Mouse (Mus musculus) G1E (cell line): ENCODE measurements around the gene Cops7a. TPM values are rescaled to one million over a fixed set of nuclear protein-coding genes. Genes with fewer than 3 reads are reported as not detected.

ENCODE experiments used
- ATAC-seq: 2 replicates; pipeline ENCODE4 v1.8.0; 2016; ENCODE audit warnings: mild to moderate bottlenecking; ENCODE audit not compliant: insufficient number of reproducible peaks, poor library complexity, low FRiP score, severe bottlenecking; ENCODE audit errors: extremely low read depth
- DNase-seq: peaks from one replicate; pipeline ENCODE4 v3.0.0; 2012; ENCODE audit warnings: low spot score
- H3K27me3 ChIP-seq: 2 replicates; pipeline ENCODE4 v1.6.1; 2012; ENCODE audit warnings: mild to moderate bottlenecking, low read length, inconsistent platforms; ENCODE audit not compliant: insufficient read depth
- H3K36me3 ChIP-seq: replicated peaks from 2 replicates; pipeline ENCODE3; 2012; ENCODE audit warnings: mild to moderate bottlenecking, inconsistent platforms
- H3K4me1 ChIP-seq: 2 replicates; pipeline ENCODE4 v1.6.1; 2012; ENCODE audit warnings: low read depth, low read length, inconsistent platforms, mixed read lengths; ENCODE audit not compliant: insufficient read depth
- H3K4me3 ChIP-seq: 2 replicates; pipeline ENCODE4 v1.5.1; 2012; ENCODE audit warnings: low read depth, mild to moderate bottlenecking, inconsistent platforms, low read length, moderate library complexity, mixed read lengths
- H3K9me3 ChIP-seq: replicated peaks from 2 replicates; pipeline ENCODE4 v1.6.1; 2012; ENCODE audit warnings: inconsistent platforms
- CTCF ChIP-seq: IDR thresholded peaks from 2 replicates; pipeline ENCODE4 v1.5.1; 2012; ENCODE audit warnings: low read depth, low read length, inconsistent platforms, mixed read lengths
- GATA1 ChIP-seq: IDR thresholded peaks from 2 replicates; pipeline ENCODE4 v1.6.1; 2012; ENCODE audit warnings: borderline replicate concordance, low read length, inconsistent platforms, mixed read lengths
- GATA2 ChIP-seq: IDR thresholded peaks from 2 replicates; pipeline ENCODE4 v1.6.1; 2012; ENCODE audit warnings: low read depth, low read length, inconsistent platforms, borderline replicate concordance
- POLR2AphosphoS5 ChIP-seq: IDR thresholded peaks from 2 replicates; pipeline ENCODE4 v1.6.1; 2012; ENCODE audit warnings: low read depth, low read length, inconsistent platforms; ENCODE audit not compliant: insufficient replicate concordance
- TAL1 ChIP-seq: conservative IDR thresholded peaks from 2 replicates; pipeline ENCODE4 v1.6.1; 2012; ENCODE audit warnings: low read depth, low read length, inconsistent platforms, mixed read lengths
- polyA plus RNA-seq: library from polyadenylated mRNA; stranded (reverse); fragments of >175 nt; gene quantifications from 2 replicates; pipeline ENCODE4 v1.2.3, GENCODE M21; 2012
- total RNA-seq, 2 experiments: library from RNA; stranded (forward) in 1 of 2; stranded (reverse) in 1 of 2; fragments of 200-1000 nt in 1 of 2; fragments of >200 nt in 1 of 2; fragmentation: Nextera tagmentation in 1 of 2; gene quantifications; 2 replicates each; pipeline ENCODE4 v1.2.3; 2014 to 2017

Gene Cops7a
- total and polyA plus RNA-seq, 3 experiments, result 62.2 to 123 (median 79.0) TPM

- Histone ChIP-seq H3K4me1 (peaks cover 38% of the 10 kb centered on the region), H3K27me3 (peaks cover 91% of the 10 kb centered on the region), H3K4me3 (no peak overlapping the region), H3K9me3 (no peaks in the 10 kb centered on the region), H3K36me3 (no peaks in the 10 kb centered on the region)
- DNase-seq, result no peak
- TF ChIP-seq CTCF, result no peak
- TF ChIP-seq POLR2AphosphoS5, result no peak
- TF ChIP-seq TAL1, result no peak
- TF ChIP-seq GATA1, result no peak
- TF ChIP-seq GATA2, result no peak
- ATAC-seq, result no peak
Observed at GRCm38 (mm10) chr6:124913721-124914285, 51.5 kb downstream of the Cops7a start.

DNA sequence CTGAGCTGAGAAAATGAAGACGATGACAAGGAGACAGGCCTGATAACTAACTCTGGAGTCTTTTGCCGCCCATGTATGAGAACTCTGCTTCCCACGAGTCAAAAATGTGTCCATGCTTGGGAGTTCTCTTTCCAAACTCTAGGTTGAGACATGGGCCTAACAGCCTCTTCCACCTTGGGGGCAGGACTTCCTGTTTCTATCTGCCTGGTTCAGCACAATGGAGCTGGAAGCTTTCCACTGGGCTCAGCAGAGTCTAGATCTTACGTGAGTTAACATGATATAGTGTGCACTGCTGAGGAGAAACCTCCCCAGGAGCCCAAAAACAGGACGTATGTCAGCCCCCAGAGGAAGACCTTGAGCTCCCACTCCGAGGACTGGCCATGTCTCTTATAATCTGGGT, 52.1 kb downstream of the Cops7a start:
- Histone ChIP-seq H3K9me3 (no peaks in the 10 kb centered on the region), H3K4me1 (peaks cover 35% of the 10 kb centered on the region), H3K36me3 (no peaks in the 10 kb centered on the region), H3K4me3 (no peak overlapping the region), H3K27me3 (peaks cover 91% of the 10 kb centered on the region)
- no peak for TF ChIP-seq POLR2AphosphoS5
- TF ChIP-seq GATA2, result no peak
- TF ChIP-seq CTCF, result no peak
- TF ChIP-seq GATA1, result no peak
- DNase-seq, result no peak
- no peak for ATAC-seq

DNA sequence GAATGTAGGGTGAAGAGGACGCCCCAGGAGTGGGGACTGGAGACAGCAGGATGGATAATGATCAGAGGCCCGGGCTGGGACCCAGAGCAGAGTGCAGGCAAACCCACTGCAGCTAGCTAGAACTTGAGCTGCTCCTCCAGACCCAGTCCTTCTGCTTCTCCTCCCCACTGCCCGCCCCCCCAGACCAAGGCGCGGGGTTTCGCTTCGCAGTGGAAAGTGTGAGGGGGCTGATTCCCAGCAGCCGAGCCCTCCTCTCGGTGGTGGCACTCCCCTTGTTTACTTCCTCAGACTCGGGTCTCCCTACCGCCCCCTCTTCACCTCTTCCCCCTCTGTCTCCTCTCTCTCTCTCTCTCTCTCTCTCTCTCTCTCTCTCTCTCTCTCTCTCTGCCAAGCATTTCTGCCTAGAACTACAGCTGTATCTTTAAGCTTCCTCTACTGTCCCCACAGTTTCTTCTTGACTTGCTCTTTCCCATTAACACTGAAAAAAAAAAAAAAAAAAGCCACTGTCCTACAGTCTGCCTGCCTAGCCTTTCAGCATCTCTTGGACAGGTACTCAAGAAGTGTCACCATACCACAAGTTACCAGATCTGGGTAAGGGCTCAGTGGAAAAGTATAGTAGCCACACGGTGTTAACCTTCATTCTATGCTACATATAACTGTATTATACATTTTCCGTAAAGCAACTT, 53.7 kb downstream of the Cops7a start, which contains the start of gene Lag3:
TSS of gene Lag3 (minus strand) at position 173 of the 686 bp plus-strand sequence.
- ATAC-seq, result no peak
- H3K27me3 ChIP-seq, result peaks cover 90% of the 10 kb centered on the region
- no peaks in the 10 kb centered on the region for H3K9me3 ChIP-seq
- H3K4me3 ChIP-seq, result no peak within 1 kb of the TSS
- no peaks in the 10 kb centered on the region for H3K36me3 ChIP-seq
- no peak for DNase-seq
- H3K4me1 ChIP-seq, result peaks cover 22% of the 10 kb centered on the region
- TF ChIP-seq POLR2AphosphoS5 (no peak), GATA1 (no peak), GATA2 (no peak), TAL1 (no peak), CTCF (no peak)

- peaks cover 11% of the 10 kb centered on the region for H3K4me1 ChIP-seq
- DNase-seq (no peak), ATAC-seq (no peak)
- no peaks in the 10 kb centered on the region for H3K36me3 ChIP-seq
- no peaks in the 10 kb centered on the region for H3K9me3 ChIP-seq
- H3K4me3 ChIP-seq, result no peak overlapping the region
- H3K27me3 ChIP-seq, result peaks cover 84% of the 10 kb centered on the region
- TF ChIP-seq POLR2AphosphoS5 (no peak), GATA2 (no peak), CTCF (no peak), GATA1 (no peak), TAL1 (no peak)
Observed at GRCm38 (mm10) chr6:124910032-124910431, 55.3 kb downstream of the Cops7a start.

Other genes starting within 250 kb of the Cops7a start
Only the 20 nearest of the 28 such genes appear.
- not detected in 2 replicates for gene Lrrc23, start 185.8 kb downstream of the Cops7a start, total RNA-seq (2014; fragmentation: Nextera tagmentation)
- gene Lrrc23, start 185.8 kb downstream of the Cops7a start, total RNA-seq (2017), result 0.11 TPM in 1 of 2 replicates, not detected in the other
- not detected in 2 replicates for gene Lrrc23, start 185.8 kb downstream of the Cops7a start, polyA plus RNA-seq
- 1.9 TPM in 2 replicates for gene Spsb2, start 156.9 kb downstream of the Cops7a start, total RNA-seq (2014; fragmentation: Nextera tagmentation)
- gene Spsb2, start 156.9 kb downstream of the Cops7a start, total RNA-seq (2017), result 6.9 and 9.4 TPM in 2 replicates
- 10.1 and 10.9 TPM in 2 replicates for gene Spsb2, start 156.9 kb downstream of the Cops7a start, polyA plus RNA-seq
- gene Tpi1, start 151.2 kb downstream of the Cops7a start, total RNA-seq (2014; fragmentation: Nextera tagmentation), result 601 and 619 TPM in 2 replicates
- gene Tpi1, start 151.2 kb downstream of the Cops7a start, total RNA-seq (2017), result 903 and 1,035 TPM in 2 replicates
- 520 and 701 TPM in 2 replicates for gene Tpi1, start 151.2 kb downstream of the Cops7a start, polyA plus RNA-seq
- gene Usp5, start 136.1 kb downstream of the Cops7a start, total RNA-seq (2014; fragmentation: Nextera tagmentation), result 34.6 and 45.9 TPM in 2 replicates
- 67.0 and 76.8 TPM in 2 replicates for gene Usp5, start 136.1 kb downstream of the Cops7a start, total RNA-seq (2017)
- 53.0 and 68.2 TPM in 2 replicates for gene Usp5, start 136.1 kb downstream of the Cops7a start, polyA plus RNA-seq
- gene Cdca3, start 136.0 kb downstream of the Cops7a start, total RNA-seq (2014; fragmentation: Nextera tagmentation), result 109 and 112 TPM in 2 replicates
- gene Cdca3, start 136.0 kb downstream of the Cops7a start, total RNA-seq (2017), result 137 and 150 TPM in 2 replicates
- gene Cdca3, start 136.0 kb downstream of the Cops7a start, polyA plus RNA-seq, result 50.9 and 67.2 TPM in 2 replicates
- gene Gnb3, start 125.3 kb downstream of the Cops7a start, total RNA-seq (2014; fragmentation: Nextera tagmentation), result 1.1 TPM in 1 of 2 replicates, not detected in the other
- not detected in 2 replicates for gene Gnb3, start 125.3 kb downstream of the Cops7a start, total RNA-seq (2017)
- not detected in 2 replicates for gene Gnb3, start 125.3 kb downstream of the Cops7a start, polyA plus RNA-seq
- gene P3h3, start 107.8 kb downstream of the Cops7a start, total RNA-seq (2014; fragmentation: Nextera tagmentation), result not detected in 2 replicates
- 0.23 TPM in 1 of 2 replicates, not detected in the other for gene P3h3, start 107.8 kb downstream of the Cops7a start, total RNA-seq (2017)
- gene P3h3, start 107.8 kb downstream of the Cops7a start, polyA plus RNA-seq, result not detected in 2 replicates
- gene Gpr162, start 101.6 kb downstream of the Cops7a start, total RNA-seq (2014; fragmentation: Nextera tagmentation), result not detected in 2 replicates
- 0.22 and 0.41 TPM in 2 replicates for gene Gpr162, start 101.6 kb downstream of the Cops7a start, total RNA-seq (2017)
- not detected in 2 replicates for gene Gpr162, start 101.6 kb downstream of the Cops7a start, polyA plus RNA-seq
- not detected in 2 replicates for gene Cd4, start 77.3 kb downstream of the Cops7a start, total RNA-seq (2014; fragmentation: Nextera tagmentation)
- 0.33 and 1.7 TPM in 2 replicates for gene Cd4, start 77.3 kb downstream of the Cops7a start, total RNA-seq (2017)
- not detected in 2 replicates for gene Cd4, start 77.3 kb downstream of the Cops7a start, polyA plus RNA-seq
- 0.68 TPM in 1 of 2 replicates, not detected in the other for gene Lag3, start 53.8 kb downstream of the Cops7a start, total RNA-seq (2014; fragmentation: Nextera tagmentation)
- gene Lag3, start 53.8 kb downstream of the Cops7a start, total RNA-seq (2017), result 0.12 TPM in 1 of 2 replicates, not detected in the other
- gene Lag3, start 53.8 kb downstream of the Cops7a start, polyA plus RNA-seq, result not detected in 2 replicates
- gene Ptms, start 45.4 kb downstream of the Cops7a start, total RNA-seq (2014; fragmentation: Nextera tagmentation), result 5.6 and 6.3 TPM in 2 replicates
- 84.9 and 86.4 TPM in 2 replicates for gene Ptms, start 45.4 kb downstream of the Cops7a start, total RNA-seq (2017)
- 34.1 and 43.1 TPM in 2 replicates for gene Ptms, start 45.4 kb downstream of the Cops7a start, polyA plus RNA-seq
- gene Mlf2, start 34.2 kb downstream of the Cops7a start, total RNA-seq (2014; fragmentation: Nextera tagmentation), result 167 and 180 TPM in 2 replicates
- 86.5 and 99.2 TPM in 2 replicates for gene Mlf2, start 34.2 kb downstream of the Cops7a start, total RNA-seq (2017)
- 269 and 293 TPM in 2 replicates for gene Mlf2, start 34.2 kb downstream of the Cops7a start, polyA plus RNA-seq
- not detected in 2 replicates for gene Pianp, start 31.2 kb upstream of the Cops7a start, total RNA-seq (2014; fragmentation: Nextera tagmentation)
- gene Pianp, start 31.2 kb upstream of the Cops7a start, total RNA-seq (2017), result not detected in 2 replicates
- not detected in 2 replicates for gene Pianp, start 31.2 kb upstream of the Cops7a start, polyA plus RNA-seq
- 71.2 and 79.6 TPM in 2 replicates for gene Zfp384, start 43.6 kb upstream of the Cops7a start, total RNA-seq (2014; fragmentation: Nextera tagmentation)
- gene Zfp384, start 43.6 kb upstream of the Cops7a start, total RNA-seq (2017), result 22.9 and 25.7 TPM in 2 replicates
- 51.7 and 52.8 TPM in 2 replicates for gene Zfp384, start 43.6 kb upstream of the Cops7a start, polyA plus RNA-seq
- gene Ing4, start 74.2 kb upstream of the Cops7a start, total RNA-seq (2014; fragmentation: Nextera tagmentation), result 36.2 and 37.5 TPM in 2 replicates
- gene Ing4, start 74.2 kb upstream of the Cops7a start, total RNA-seq (2017), result 99.6 and 118 TPM in 2 replicates
- gene Ing4, start 74.2 kb upstream of the Cops7a start, polyA plus RNA-seq, result 14.3 and 14.6 TPM in 2 replicates
- gene Acrbp, start 84.2 kb upstream of the Cops7a start, total RNA-seq (2014; fragmentation: Nextera tagmentation), result 11.8 and 16.1 TPM in 2 replicates
- 4.7 and 8.1 TPM in 2 replicates for gene Acrbp, start 84.2 kb upstream of the Cops7a start, total RNA-seq (2017)
- gene Acrbp, start 84.2 kb upstream of the Cops7a start, polyA plus RNA-seq, result 6.4 and 9.4 TPM in 2 replicates
- 0.83 and 2.3 TPM in 2 replicates for gene Lpar5, start 102.4 kb upstream of the Cops7a start, total RNA-seq (2014; fragmentation: Nextera tagmentation)
- gene Lpar5, start 102.4 kb upstream of the Cops7a start, total RNA-seq (2017), result 2.4 and 2.6 TPM in 2 replicates
- 0.83 and 1.4 TPM in 2 replicates for gene Lpar5, start 102.4 kb upstream of the Cops7a start, polyA plus RNA-seq
- gene Chd4, start 130.4 kb upstream of the Cops7a start, total RNA-seq (2014; fragmentation: Nextera tagmentation), result 235 and 241 TPM in 2 replicates
- 326 and 362 TPM in 2 replicates for gene Chd4, start 130.4 kb upstream of the Cops7a start, total RNA-seq (2017)
- gene Chd4, start 130.4 kb upstream of the Cops7a start, polyA plus RNA-seq, result 188 and 219 TPM in 2 replicates
- 56.9 and 61.0 TPM in 2 replicates for gene Nop2, start 166.4 kb upstream of the Cops7a start, total RNA-seq (2014; fragmentation: Nextera tagmentation)
- 87.7 and 89.2 TPM in 2 replicates for gene Nop2, start 166.4 kb upstream of the Cops7a start, total RNA-seq (2017)
- gene Nop2, start 166.4 kb upstream of the Cops7a start, polyA plus RNA-seq, result 53.4 and 90.0 TPM in 2 replicates
- gene Iffo1, start 179.7 kb upstream of the Cops7a start, total RNA-seq (2014; fragmentation: Nextera tagmentation), result 20.4 and 25.1 TPM in 2 replicates
- 12.3 and 14.5 TPM in 2 replicates for gene Iffo1, start 179.7 kb upstream of the Cops7a start, total RNA-seq (2017)
- gene Iffo1, start 179.7 kb upstream of the Cops7a start, polyA plus RNA-seq, result 26.9 and 31.7 TPM in 2 replicates